Mouse (Mus musculus): ENCODE measurements around the gene Gm16368. TPM values are rescaled to one million over a fixed set of nuclear protein-coding genes. Genes with fewer than 3 reads are reported as not detected.
"Not testable (repeated sequence)": the region's sequence is repeated elsewhere in the genome, so short reads cannot be mapped to it uniquely, and the experiment has no call there.

Gm16368 gene
- not detected for polyA plus RNA-seq (2017; shearing (Covaris generic))

- ATAC-seq = not testable (repeated sequence)
Measured at GRCm38 (mm10) chr12:88083397-88083796, at the start of gene Gm16368. TSS of gene Gm16368 (plus strand) at chr12:88083697.

- not testable (repeated sequence) for ATAC-seq
Measured at GRCm38 (mm10) chr12:88039062-88039461, 44.4 kb upstream of the Gm16368 start.

- ATAC-seq = not testable (repeated sequence)
Measured at GRCm38 (mm10) chr12:88039703-88040102, 43.8 kb upstream of the Gm16368 start.

- ATAC-seq = not testable (repeated sequence)
Measured at GRCm38 (mm10) chr12:88045226-88045625, 38.3 kb upstream of the Gm16368 start.

Other genes with a start within 250 kb of the Gm16368 start
- not detected for gene Gm2001, start 241.4 kb upstream of the Gm16368 start, polyA plus RNA-seq (2017; shearing (Covaris generic))
- gene Gm2016, start 209.6 kb upstream of the Gm16368 start, polyA plus RNA-seq (2017; shearing (Covaris generic)) = not detected
- gene Gm2022, start 188.3 kb upstream of the Gm16368 start, polyA plus RNA-seq (2017; shearing (Covaris generic)) = not detected
- gene Gm2035, start 163.8 kb upstream of the Gm16368 start, polyA plus RNA-seq (2017; shearing (Covaris generic)) = not detected
- gene Gm2042, start 129.6 kb upstream of the Gm16368 start, polyA plus RNA-seq (2017; shearing (Covaris generic)) = not detected
- gene Gm2075, start 71.8 kb upstream of the Gm16368 start, polyA plus RNA-seq (2017; shearing (Covaris generic)) = not detected
- gene Gm6803, start 64.9 kb upstream of the Gm16368 start, polyA plus RNA-seq (2017; shearing (Covaris generic)) = not detected
- not detected for gene Gm2056, start 56.7 kb upstream of the Gm16368 start, polyA plus RNA-seq (2017; shearing (Covaris generic))
- gene Gm10436, start 98.4 kb downstream of the Gm16368 start, polyA plus RNA-seq (2017; shearing (Covaris generic)) = not detected
- not detected for gene Gm8332, start 166.4 kb downstream of the Gm16368 start, polyA plus RNA-seq (2017; shearing (Covaris generic))
- not detected for gene Gm5662, start 190.8 kb downstream of the Gm16368 start, polyA plus RNA-seq (2017; shearing (Covaris generic))
- gene Gm5039, start 240.3 kb downstream of the Gm16368 start, polyA plus RNA-seq (2017; shearing (Covaris generic)) = not detected

All from CD4-positive, CD25-positive, alpha-beta regulatory T cell, adult 4 months (primary cell).